Mouse (Mus musculus) mouse embryonic stem cell (cell line): Measurements from ENCODE around the gene Ccl17.

Experiments used
- in situ Hi-C, 2 experiments: fragments of 300-500 bp; cut with MboI; formaldehyde crosslinking; loops; 1 replicate in 1 of 2; 3 replicates in 1 of 2; pipeline ENCODE4 v1.14.3; 2019 to 2020; ENCODE audit warnings: low sequenced_read_pairs in 2 of 2, low pct_unique_long_range_greater_than_20kb in 1 of 2, mixed read lengths in 1 of 2; ENCODE audit not compliant: unreplicated experiment in 1 of 2

Gene Ccl17

DNA sequence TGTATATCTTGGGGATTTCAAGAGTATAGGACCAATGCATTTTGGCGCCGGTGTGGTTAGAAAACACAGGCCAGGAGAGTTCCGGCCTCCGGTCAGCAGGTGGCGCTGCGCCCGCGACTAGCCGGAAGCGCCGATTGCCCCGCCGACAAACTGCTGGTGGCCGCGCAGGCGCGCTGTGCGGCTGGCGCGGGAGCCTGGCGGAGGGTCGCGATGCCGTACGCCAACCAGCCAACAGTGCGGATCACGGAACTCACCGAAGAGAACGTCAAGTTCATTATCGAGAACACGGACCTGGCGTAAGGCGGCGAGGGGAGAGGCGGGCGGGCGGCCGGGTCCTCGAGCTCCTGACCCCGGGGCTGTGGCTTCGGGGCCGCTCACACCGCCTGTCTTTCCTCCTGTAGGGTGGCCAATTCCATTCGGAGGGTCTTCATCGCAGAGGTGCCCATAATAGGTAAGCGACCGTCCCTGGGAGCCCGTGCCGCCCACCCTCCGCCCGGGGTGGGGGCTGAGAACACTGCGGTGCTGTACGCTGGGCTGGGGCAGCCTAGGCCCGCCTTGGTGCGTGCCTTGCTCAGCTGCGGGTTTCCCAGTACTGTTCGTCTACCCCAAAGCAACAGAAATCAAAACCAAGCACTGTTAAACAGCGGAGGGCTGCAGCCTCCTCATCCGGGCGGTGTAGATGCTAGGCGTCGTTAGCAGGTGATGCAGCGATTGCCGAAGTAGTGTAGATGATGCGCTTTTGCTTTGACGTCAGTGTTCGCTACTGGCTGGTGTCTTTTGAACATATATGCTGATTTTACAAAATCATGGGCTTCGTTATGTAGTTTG lies 47.3 kb downstream of the Ccl17 start, which contains the start of gene Polr2c:
Polr2c (plus strand) TSS at position 105 of the 828 bp plus-strand sequence.
- in situ Hi-C loops = no loop called here

DNA sequence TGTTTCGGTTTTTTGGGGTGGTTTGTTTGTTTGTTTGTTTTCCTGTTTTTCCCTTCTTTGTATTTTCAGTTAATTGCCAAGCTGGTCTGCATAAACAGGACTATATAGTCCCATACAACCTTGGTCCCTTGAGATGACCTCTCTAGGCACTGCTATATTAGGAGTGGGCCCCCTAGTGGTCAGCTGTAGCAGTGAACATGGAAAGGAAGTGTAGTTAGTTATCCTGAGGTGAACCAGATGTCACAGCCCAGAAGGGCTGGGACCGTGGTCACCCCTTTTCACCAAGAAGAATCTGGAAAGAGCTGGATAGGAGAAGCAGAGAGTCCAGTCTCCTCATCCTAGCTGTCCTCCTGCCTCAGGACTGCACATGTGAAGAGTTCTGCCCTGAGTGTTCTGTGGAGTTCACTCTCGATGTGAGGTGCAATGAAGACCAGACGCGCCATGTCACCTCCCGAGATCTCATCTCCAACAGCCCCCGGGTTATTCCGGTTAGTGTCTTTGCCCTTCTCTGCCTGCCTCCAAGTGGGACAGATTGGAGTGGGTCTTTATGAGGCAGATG lies 51.2 kb downstream of the Ccl17 start:
- in situ Hi-C loops = no loop called here
